Mouse (Mus musculus) kidney, postnatal 4 days (tissue): ENCODE results near the gene Cdhr3.
"Not testable (repeated sequence)": the region's sequence is repeated elsewhere in the genome, so short reads cannot be mapped to it uniquely, and the experiment has no call there.

Source experiments
- DNase-seq, 2 experiments: peaks; one replicate each; pipeline ENCODE4 v3.0.0; 2021; ENCODE audit warnings: mixed read lengths in 2 of 2

Gene Cdhr3

GRCm38 (mm10) chr12:33071901-33072672 lies 20.6 kb downstream of the Cdhr3 start:
- DNase-seq, result peak; percentile 24

DNA sequence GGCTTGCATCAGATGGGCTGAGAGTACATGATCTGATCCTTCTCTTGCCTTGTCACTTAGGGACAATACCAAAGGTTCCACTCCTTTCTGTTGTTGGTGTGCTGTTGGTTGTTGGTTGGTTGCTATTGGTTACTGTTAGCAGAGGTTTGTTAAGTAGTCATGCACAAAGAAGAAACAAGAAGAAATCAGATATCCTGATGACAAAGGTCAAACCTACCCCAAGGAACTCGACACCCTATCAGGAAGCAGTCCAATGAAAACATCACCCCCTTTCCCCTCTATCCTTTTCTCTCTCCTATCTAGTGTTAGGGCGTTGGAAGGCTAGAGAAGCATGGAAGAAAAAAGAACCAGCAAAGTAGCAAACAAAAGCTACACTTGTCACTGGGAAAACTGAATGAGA lies 23.7 kb downstream of the Cdhr3 start:
- DNase-seq, result no peak

DNA sequence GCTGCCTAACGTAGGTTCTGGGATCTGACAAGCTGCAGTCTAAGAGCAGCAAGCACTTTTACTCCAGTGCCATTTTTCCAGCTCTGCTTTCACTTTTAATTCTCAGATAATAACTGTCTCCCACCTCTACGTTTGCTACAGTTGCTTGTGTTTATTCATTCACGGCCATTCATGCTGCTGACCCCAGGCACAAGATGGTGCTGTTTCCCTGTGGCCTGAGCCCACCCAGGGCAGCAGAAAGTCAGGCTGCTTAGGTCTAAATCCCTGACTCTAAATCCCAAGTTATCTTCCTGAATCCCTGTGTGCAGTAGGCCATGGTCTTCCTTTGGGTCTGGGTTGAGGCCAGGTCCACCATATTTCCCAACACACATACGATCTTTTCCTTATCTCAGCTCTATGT lies 26.3 kb downstream of the Cdhr3 start:
- peak in 1 of 2 experiments; percentile 25 for DNase-seq

GRCm38 (mm10) chr12:33065162-33065561 lies 27.5 kb downstream of the Cdhr3 start:
- no peak for DNase-seq

- no peak for DNase-seq
These were observed 28.4 kb downstream of the Cdhr3 start for GRCm38 (mm10) chr12:33064266-33064665.

DNA sequence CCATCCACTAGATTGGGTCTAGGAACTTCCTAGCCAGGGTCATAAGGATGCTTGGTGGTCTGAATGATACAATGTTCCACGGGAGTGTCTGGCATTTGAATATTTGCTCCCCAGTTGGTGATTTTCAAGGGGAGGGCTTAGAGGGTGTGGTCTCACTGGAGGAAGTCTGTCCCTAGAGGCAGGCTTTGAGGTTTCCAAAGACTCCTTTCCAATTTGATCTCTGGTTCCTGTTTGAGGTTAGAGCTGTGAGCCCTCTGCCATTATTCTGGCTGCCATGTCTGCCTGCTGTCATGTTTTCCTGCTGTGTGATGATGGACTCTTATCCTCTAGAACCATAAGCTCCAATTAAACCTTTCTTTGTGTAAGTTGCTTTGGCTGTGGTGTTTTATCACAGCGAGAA lies 29.4 kb downstream of the Cdhr3 start:
- DNase-seq, result no peak

GRCm38 (mm10) chr12:33062379-33062778 lies 30.3 kb downstream of the Cdhr3 start:
- not testable (repeated sequence) for DNase-seq

DNA sequence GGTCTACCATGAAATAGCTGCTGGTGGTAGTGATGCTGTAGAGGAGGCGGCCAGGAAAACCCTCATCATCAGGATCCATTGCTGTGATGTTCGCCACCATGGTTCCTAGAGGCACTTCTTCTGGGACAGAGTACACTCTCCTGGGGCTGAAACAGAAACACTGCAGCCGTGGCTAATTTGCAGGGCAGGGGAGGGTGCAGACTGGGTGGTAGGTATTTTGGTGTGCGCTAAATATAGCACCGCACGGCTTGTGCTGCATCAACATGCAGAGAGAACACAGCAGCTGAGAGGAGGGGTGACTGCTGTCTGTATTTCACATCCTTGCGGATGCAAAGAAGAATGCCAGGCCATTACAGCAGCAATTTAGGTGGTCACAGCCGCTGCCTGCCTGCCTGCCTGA lies 31.0 kb downstream of the Cdhr3 start:
- no peak for DNase-seq

GRCm38 (mm10) chr12:33057231-33058048 lies 35.2 kb downstream of the Cdhr3 start:
- DNase-seq, result peak; percentile 65 to 68

DNA sequence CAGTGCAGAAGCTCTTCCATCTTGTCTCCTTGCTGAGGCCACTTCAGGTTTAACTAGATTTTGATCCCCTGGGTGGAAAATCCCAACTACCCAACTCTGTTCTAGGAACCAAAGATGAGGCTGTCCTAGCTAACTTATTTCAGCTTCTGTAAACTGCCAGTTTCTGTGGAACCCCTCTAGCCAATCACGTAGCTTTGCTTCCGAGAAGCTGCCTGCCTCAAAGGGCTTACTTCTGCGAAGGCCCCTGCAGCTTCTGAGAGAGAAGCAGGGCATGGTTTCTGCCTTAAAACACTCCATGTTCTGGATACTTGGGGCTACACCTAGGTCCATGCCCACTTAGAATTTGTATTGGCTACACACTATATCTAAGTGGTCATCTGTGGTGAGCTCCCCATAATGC lies 36.1 kb downstream of the Cdhr3 start:
- no peak for DNase-seq

DNA sequence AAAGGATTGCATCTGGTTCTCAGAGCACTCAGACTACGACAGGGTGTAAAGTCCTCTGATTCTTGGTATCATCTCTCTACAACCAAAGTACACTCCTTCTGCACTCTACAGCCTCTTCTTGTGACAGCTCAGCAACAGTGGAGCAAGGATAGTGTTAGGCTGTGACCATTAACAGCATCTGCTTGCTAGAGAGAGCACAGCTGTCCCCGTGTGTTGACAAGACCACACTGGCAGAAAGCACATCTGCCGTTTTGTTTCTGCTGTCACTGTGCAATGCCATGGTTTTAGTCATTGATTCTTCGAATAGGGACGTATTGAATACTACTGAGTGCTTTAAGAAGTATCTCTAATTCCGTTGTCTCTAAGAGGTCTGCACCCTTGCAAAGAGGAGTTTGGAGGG lies 36.6 kb downstream of the Cdhr3 start:
- DNase-seq, result no peak

GRCm38 (mm10) chr12:33053746-33054145 lies 38.9 kb downstream of the Cdhr3 start:
- no peak for DNase-seq

GRCm38 (mm10) chr12:33053311-33053710 lies 39.4 kb downstream of the Cdhr3 start:
- no peak for DNase-seq

- DNase-seq, result peak in 1 of 2 experiments; percentile 24
These were observed 44.3 kb downstream of the Cdhr3 start for GRCm38 (mm10) chr12:33048391-33048790.

- DNase-seq, result no peak
These were observed 46.2 kb downstream of the Cdhr3 start for GRCm38 (mm10) chr12:33046434-33046833.

DNA sequence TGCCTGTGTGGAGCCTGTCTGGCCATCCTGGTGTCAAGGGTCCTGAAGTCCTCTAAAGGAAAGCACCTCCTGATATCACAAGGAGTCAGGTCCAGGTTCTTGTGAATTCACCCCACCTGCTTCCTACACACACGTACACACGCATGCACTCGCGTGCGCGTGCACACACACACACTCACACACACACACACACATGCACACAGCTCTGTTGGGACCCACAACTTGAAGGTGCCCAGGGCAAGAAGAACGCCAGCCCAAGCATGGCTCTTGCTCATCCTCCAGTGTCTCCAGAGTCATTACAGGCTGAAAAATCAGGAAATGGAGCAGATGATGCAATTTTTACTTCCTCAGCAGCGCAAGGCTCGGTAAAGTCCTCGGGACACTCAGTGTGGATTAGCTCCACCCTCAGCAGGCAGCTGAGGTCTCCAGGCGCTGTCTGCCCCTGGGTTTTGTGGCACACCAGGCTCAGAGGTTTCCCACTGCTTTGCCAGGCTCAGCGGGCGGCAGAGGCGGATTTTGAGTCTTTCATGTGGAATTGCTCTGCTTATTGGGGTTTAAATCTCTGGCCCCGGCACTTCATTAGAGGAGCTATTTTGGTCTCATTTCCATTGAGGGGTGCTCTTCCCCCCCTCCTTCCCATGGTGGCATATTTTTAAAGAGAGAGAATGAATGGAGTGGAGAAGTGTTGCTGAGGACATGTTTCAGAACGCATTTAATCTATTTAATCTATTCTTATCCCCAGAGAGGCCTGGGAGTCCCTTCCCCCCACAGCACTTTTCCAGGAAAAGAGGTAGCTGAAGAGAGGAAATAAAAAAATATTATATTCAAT lies 46.9 kb downstream of the Cdhr3 start:
- peak in 1 of 2 experiments; percentile 26 for DNase-seq

DNA sequence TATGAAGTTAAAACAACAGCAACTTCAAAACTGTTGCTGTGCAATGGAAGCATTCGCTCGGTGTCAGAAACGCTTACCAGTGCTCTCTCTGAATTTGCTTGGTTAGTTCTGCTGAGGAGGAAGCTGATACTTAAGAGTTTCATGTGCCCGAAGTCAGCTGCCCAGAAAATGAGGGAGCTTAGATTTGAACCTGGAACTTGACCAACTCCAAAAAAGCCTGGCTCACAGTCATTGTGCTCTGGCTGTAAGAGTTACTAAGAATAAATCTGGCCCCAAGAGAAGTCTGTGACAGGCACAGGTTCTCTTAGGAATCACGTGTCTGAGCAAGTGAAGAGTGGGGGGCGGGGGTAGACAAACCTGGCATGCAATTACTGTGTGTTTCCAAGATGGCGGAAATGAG lies 51.2 kb downstream of the Cdhr3 start:
- no peak for DNase-seq

GRCm38 (mm10) chr12:33040811-33041210 lies 51.9 kb downstream of the Cdhr3 start:
- no peak for DNase-seq

- DNase-seq, result no peak
These were observed 54.0 kb downstream of the Cdhr3 start for GRCm38 (mm10) chr12:33038676-33039075.

DNA sequence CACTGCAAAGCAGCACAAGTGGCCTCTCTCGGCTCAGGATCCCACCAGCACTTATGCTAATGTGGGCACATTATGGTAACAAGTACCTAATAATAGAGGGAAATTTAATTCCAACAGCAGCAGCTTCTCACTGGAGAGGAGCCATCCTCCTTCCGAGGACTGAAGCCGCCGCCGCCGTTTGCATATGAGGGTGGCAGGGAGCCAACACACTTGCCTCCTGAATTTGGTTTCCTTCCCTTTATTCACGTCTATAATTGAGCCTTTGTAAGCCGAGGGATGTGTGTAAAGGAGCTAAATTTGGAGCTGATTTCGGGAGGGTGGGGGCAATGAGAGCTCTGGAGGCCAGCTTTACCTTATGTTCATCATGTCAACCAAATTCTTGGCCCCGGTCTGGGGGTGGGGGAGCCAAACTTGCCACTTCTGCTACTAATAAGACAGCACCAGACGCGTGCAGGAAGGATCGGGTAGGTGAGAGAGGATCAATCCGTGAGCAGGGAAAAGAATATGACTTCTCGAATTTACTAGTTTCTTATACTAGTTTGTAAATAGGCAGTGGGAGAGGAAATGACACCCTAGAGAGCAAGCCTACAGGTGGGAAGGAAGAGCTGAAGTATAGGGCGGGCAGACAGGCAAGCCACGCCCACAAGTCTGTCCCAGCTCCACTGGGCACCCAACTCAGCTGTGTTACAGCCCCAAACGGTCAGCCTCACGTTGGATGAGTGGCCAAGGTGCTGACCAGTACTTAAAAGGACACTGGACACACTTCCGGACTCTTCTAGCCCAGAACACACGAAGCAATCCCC lies 56.8 kb downstream of the Cdhr3 start:
- DNase-seq, result peak; percentile 67 to 76

DNA sequence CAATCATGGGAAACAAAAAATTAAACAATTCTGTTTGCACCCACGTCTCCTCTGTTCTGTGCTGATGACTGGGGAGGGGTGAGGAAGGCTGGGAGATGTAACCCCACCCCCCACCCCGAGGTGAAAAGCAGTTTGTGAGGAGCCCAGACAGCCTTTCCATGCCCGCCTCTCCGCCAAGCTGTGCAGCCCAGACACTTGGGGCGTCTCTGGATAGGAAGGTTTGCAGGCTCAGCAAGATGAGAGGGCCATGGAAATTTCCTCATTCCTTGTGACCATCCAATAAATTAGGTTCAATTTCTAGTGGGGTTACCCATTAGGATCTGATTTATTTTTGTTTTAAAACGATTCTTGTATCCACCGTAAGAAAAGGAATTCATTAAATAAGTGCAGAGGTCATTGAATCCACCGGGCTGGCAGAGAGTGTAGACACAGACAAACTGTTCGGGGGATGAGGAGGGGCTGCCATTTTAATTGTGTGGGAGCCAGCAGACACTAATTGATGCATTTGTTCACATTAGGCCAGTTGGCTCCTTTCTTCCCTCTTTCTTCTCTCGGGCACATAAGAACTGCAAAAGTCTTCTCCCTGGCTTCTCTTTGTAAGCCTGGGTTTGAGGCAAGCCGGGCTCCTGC lies 57.5 kb downstream of the Cdhr3 start:
- no peak for DNase-seq
